Mouse (Mus musculus) G1E (cell line): Measurements from ENCODE around the gene Wipf3.

ENCODE experiments used
- CTCF ChIP-seq: IDR thresholded peaks from 2 replicates; pipeline ENCODE4 v1.5.1; 2012; ENCODE audit warnings: low read depth, low read length, inconsistent platforms, mixed read lengths
- GATA1 ChIP-seq: IDR thresholded peaks from 2 replicates; pipeline ENCODE4 v1.6.1; 2012; ENCODE audit warnings: borderline replicate concordance, low read length, inconsistent platforms, mixed read lengths
- POLR2AphosphoS5 ChIP-seq: IDR thresholded peaks from 2 replicates; pipeline ENCODE4 v1.6.1; 2012; ENCODE audit warnings: low read depth, low read length, inconsistent platforms; ENCODE audit not compliant: insufficient replicate concordance
- TAL1 ChIP-seq: conservative IDR thresholded peaks from 2 replicates; pipeline ENCODE4 v1.6.1; 2012; ENCODE audit warnings: low read depth, low read length, inconsistent platforms, mixed read lengths

- no peak for TF ChIP-seq TAL1
- no peak for TF ChIP-seq CTCF
- TF ChIP-seq GATA1, result no peak
- TF ChIP-seq POLR2AphosphoS5, result no peak
Measured at GRCm38 (mm10) chr6:54393886-54394285, 35.5 kb upstream of the Wipf3 start.
